Mouse (Mus musculus) liver, embryonic 14.5 days (tissue): Measurements from ENCODE around the gene Fgr. TPM values are rescaled to one million over a fixed set of nuclear protein-coding genes. Genes with fewer than 3 reads are reported as not detected.

ENCODE experiments used
- ATAC-seq: fragments of 200-750 bp; cut with Nextera tagmentation; 2 replicates; pipeline ENCODE4 v1.8.0; 2017; ENCODE audit warnings: moderate number of reproducible peaks, mild to moderate bottlenecking, moderate library complexity; ENCODE audit not compliant: insufficient read depth
- DNase-seq, 3 experiments: peaks; one replicate each; pipeline ENCODE4 v3.0.0-alpha.2; 2012 to 2013; ENCODE audit warnings: low read depth in 3 of 3, low spot score in 3 of 3
- H3K27ac ChIP-seq: fragments of 300-500 bp; sonication (generic); 2 replicates; pipeline ENCODE4 v1.5.1; 2014; ENCODE audit warnings: moderate library complexity, mild to moderate bottlenecking, control low read depth, inconsistent platforms
- H3K27me3 ChIP-seq: fragments of 300-500 bp; sonication (generic); 2 replicates; pipeline ENCODE4 v1.6.1; 2014; ENCODE audit warnings: mild to moderate bottlenecking, low read length, moderate library complexity; ENCODE audit not compliant: control insufficient read depth, insufficient read depth
- H3K36me3 ChIP-seq: fragments of 300-500 bp; sonication (generic); replicated peaks from 2 replicates; pipeline ENCODE4 v1.6.1; 2014; ENCODE audit warnings: low read depth; ENCODE audit not compliant: control insufficient read depth, insufficient read depth
- H3K4me1 ChIP-seq, 2 experiments: fragments of 200-500 bp in 1 of 2; fragments of 300-500 bp in 1 of 2; sonication (generic) in 1 of 2; replicated peaks; 2 replicates each; pipeline ENCODE4 v1.6.1; 2012 to 2014; ENCODE audit warnings: antibody characterized with exemption in 1 of 2, inconsistent platforms in 1 of 2, low read length in 1 of 2; ENCODE audit not compliant: control insufficient read depth in 2 of 2, insufficient read depth in 2 of 2
- H3K4me2 ChIP-seq: fragments of 300-500 bp; sonication (generic); 2 replicates; pipeline ENCODE4 v1.6.1; 2014; ENCODE audit warnings: low read depth, mild to moderate bottlenecking, control low read depth, moderate library complexity
- H3K4me3 ChIP-seq, 2 experiments: fragments of 200-500 bp in 1 of 2; fragments of 300-500 bp in 1 of 2; sonication (generic) in 1 of 2; 2 replicates each; pipeline ENCODE4 v1.5.1; 2012 to 2014; ENCODE audit warnings: low read depth in 2 of 2, low read length in 2 of 2, mild to moderate bottlenecking in 2 of 2, control low read depth in 1 of 2, inconsistent platforms in 1 of 2, moderate library complexity in 1 of 2; ENCODE audit not compliant: insufficient read depth in 1 of 2
- H3K9ac ChIP-seq: fragments of 300-500 bp; sonication (generic); replicated peaks from 2 replicates; pipeline ENCODE4 v1.6.1; 2014; ENCODE audit warnings: mild to moderate bottlenecking, control low read depth, moderate library complexity
- H3K9me3 ChIP-seq: fragments of 300-500 bp; sonication (generic); 2 replicates; pipeline ENCODE4 v1.6.1; 2016; ENCODE audit warnings: low read length, mixed read lengths; ENCODE audit not compliant: control insufficient read depth
- CTCF ChIP-seq: IDR thresholded peaks from 2 replicates; pipeline ENCODE4 v1.5.1; 2016; ENCODE audit warnings: antibody characterized with exemption, low read depth, control low read depth
- EP300 ChIP-seq: IDR thresholded peaks from 2 replicates; pipeline ENCODE4 v1.6.1; 2016; ENCODE audit warnings: antibody characterized with exemption, low read depth
- WGBS: fragments of 180-500 bp; shearing (Covaris S2); extraction: QIAGEN DNeasy Blood & Tissue Kit; methylation state at CpG from one replicate; pipeline ENCODE4 v1.1.7; 2014; ENCODE audit not compliant: insufficient replicate concordance; 5-methylcytosine and 5-hydroxymethylcytosine counted together
- polyA plus RNA-seq, 2 experiments: library from polyadenylated mRNA; depleted of rRNA in 1 of 2; stranded (reverse) in 1 of 2; unstranded in 1 of 2; fragments of >200 nt; fragmentation: Nextera tagmentation in 1 of 2; extraction: Ambion mirVana in 1 of 2; gene quantifications; 2 replicates each; pipeline versions ENCODE4 v1.2.1 to v1.2.3; 2012 to 2014

Gene Fgr
- polyA plus RNA-seq, 2 experiments, result 0.75 to 0.79 TPM

DNA sequence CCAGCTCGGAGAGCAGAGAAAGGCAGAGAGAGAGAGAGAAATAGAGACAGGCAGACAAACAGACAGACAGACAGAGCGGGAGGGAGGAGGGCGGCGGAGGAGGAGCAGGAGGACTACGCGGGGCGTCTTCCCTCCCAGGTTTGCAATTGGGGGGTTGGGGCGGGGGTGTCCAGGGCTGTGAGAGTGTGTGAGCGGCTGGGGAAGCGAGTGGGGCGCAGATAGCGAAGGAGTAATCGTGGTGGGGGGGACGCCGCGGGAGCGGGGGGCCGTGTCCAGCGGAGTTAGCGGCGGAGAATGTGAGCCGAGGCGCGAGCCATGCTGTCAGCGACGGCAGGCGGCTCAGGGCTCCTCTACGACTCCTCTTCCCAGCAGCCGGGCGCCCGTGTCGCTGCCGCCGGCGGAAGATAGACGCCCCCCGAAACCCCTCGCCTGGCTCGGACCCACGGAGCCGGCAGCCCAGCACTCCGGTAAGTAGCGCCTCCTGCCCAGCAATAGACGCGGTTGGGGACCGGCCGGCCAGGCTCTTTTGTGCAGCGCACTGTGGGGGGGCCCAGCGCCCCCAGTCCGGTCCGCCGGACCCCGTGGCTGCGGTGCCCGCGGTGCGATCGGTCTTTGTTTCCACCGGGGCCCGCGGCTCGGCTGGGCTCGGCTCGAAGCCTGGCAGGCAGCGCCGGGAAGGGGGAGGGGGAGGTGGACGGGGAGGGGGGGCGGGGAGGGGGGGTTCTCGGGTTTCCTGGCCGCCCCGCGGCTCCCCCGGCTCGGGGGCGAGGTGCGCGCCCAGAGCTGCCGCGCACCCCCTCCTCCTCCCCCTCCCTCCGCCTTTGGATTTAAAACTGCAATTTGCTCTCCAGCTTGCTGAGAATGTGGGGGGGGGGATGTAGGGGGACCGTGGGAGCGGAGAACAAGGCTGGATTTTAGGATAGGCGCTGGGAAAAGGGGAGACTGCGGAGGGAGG is 38.2 kb downstream of the Fgr start:
- Histone ChIP-seq H3K9ac (peak overlapping the region; percentile 68), H3K27ac (no peak overlapping the region), H3K4me2 (peak overlapping the region; percentile 88), H3K36me3 (no peaks in the 10 kb centered on the region), H3K4me3 (peak overlapping the region; percentile 72 to 83), H3K9me3 (no peaks in the 10 kb centered on the region), H3K27me3 (peaks cover 42% of the 10 kb centered on the region), H3K4me1 (peaks cover 4 to 23% of the 10 kb centered on the region in 2 experiments)
- TF ChIP-seq CTCF, result no peak
- no peak for TF ChIP-seq EP300
- ATAC-seq (peak; percentile 25; the same call in 1 of the 2 replicates), DNase-seq (no peak)
- under 1% methylated on average over 56 of the region's 84 CpGs for WGBS

GRCm38 (mm10) chr4:133012776-133013265 is 38.9 kb downstream of the Fgr start:
- peak overlapping the region; percentile 53 to 72 for H3K4me3 ChIP-seq
- ATAC-seq (no peak), DNase-seq (no peak)
- H3K4me2 ChIP-seq, result peak overlapping the region; percentile 88
- TF ChIP-seq CTCF, result no peak
- no peak for TF ChIP-seq EP300
- H3K4me1 ChIP-seq, result peaks cover 4 to 16% of the 10 kb centered on the region in 2 experiments
- H3K9ac ChIP-seq, result peak overlapping the region; percentile 68; the same call in 1 of the 2 replicates
- H3K27ac ChIP-seq, result no peak overlapping the region
- under 1% methylated on average over 17 of the region's 17 CpGs for WGBS
- H3K36me3 ChIP-seq, result no peaks in the 10 kb centered on the region
- peaks cover 42% of the 10 kb centered on the region for H3K27me3 ChIP-seq
- H3K9me3 ChIP-seq, result no peaks in the 10 kb centered on the region

DNA sequence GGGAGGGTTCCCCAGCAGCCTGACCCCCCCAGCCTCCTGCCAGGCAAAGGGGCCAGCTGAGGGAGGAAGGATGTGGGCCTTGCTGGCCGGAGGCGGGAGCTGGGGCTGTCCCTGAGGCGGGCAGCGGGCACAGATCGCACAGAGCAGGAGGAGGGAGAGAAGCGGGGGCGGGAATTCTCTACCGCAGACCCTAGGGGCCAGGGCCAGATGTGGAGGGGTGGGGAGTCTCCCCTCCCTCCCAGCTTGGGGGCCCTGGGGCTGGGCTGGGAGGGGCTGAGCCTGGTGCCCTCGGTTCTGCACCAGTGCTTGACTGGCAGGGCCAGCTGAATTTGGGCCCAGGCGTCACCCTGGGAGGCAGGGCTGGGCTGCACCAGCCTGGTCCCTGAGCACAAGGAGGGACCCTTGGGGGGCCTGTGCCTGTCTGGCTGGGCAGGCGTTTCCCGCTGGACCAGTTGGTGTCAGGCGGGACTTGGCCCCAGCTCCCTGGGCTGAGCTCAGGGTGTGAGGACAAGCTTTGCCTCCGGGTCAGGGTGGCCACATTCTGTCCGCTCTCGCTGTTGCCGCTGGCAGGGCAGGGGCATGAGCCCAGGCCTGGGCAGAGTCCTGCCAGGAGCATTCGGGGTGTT is 39.5 kb downstream of the Fgr start:
- 10% methylated on average over 17 of the region's 18 CpGs for WGBS
- no peak overlapping the region for H3K27ac ChIP-seq
- H3K4me3 ChIP-seq, result peak overlapping the region; percentile 53 to 72; a peak in 3 of 4 replicates
- H3K36me3 ChIP-seq, result no peaks in the 10 kb centered on the region
- no peak for ATAC-seq
- TF ChIP-seq EP300 (no peak), CTCF (no peak)
- DNase-seq, result no peak
- H3K4me2 ChIP-seq, result peak overlapping the region; percentile 88
- peaks cover 42% of the 10 kb centered on the region for H3K27me3 ChIP-seq
- H3K4me1 ChIP-seq, result peaks cover 0 to 11% of the 10 kb centered on the region in 2 experiments; a peak in 2 of 4 replicates
- H3K9ac ChIP-seq, result no peak overlapping the region
- no peaks in the 10 kb centered on the region for H3K9me3 ChIP-seq

DNA sequence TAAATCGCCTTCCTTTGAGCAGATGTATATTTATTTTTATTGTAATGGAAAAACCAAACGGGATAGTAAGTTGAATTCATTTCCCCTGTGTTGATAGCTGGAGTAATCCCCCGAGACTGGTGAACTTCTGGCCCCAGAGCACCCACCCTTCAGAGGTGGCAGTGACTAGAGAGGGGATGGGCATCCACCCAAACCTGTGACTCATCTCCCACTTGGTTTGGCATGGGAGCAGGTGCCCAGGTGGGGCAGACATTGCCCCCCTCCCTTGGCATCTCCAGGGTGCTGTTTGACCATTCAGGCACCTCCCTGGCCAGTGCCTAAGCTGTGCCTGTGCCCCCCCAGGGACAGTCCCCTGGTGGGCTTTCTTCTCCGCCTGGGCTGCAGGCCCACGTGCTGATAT is 40.2 kb downstream of the Fgr start:
- no peaks in the 10 kb centered on the region for H3K36me3 ChIP-seq
- H3K9me3 ChIP-seq, result no peaks in the 10 kb centered on the region
- H3K4me2 ChIP-seq, result no peak overlapping the region
- no peak for TF ChIP-seq EP300
- no peak for TF ChIP-seq CTCF
- WGBS, result 32% methylated on average over 5 of the region's 5 CpGs
- H3K9ac ChIP-seq, result no peak overlapping the region
- H3K27me3 ChIP-seq, result peaks cover 42% of the 10 kb centered on the region
- no peak overlapping the region for H3K27ac ChIP-seq
- DNase-seq (no peak), ATAC-seq (no peak)
- no peak overlapping the region for H3K4me3 ChIP-seq
- H3K4me1 ChIP-seq, result peaks cover 0 to 7% of the 10 kb centered on the region in 2 experiments; a peak in 1 of 4 replicates
